Mouse (Mus musculus) C2C12 (cell line): ENCODE results near the gene Acsm1. TPM values are rescaled to one million over a fixed set of nuclear protein-coding genes. Genes with fewer than 3 reads are reported as not detected.
"Not testable (repeated sequence)": the region's sequence is repeated elsewhere in the genome, so short reads cannot be mapped to it uniquely, and the experiment has no call there.

Experiments
- H3K27me3 ChIP-seq: one replicate; pipeline ENCODE4 v1.6.1; 2011; ENCODE audit not compliant: control insufficient read depth, insufficient read depth, insufficient read length
- H3K36me3 ChIP-seq: one replicate; pipeline ENCODE4 v1.6.1; 2011; ENCODE audit not compliant: control insufficient read depth, insufficient read depth
- H3K4me3 ChIP-seq: one replicate; pipeline ENCODE4 v1.5.1; 2011; ENCODE audit warnings: mild to moderate bottlenecking, control low read depth; ENCODE audit not compliant: poor library complexity, insufficient read depth, severe bottlenecking
- H3K79me2 ChIP-seq: one replicate; pipeline ENCODE4 v1.6.1; 2011; ENCODE audit not compliant: control insufficient read depth, insufficient read depth
- H3K79me3 ChIP-seq: one replicate; pipeline ENCODE4 v1.6.1; 2011; ENCODE audit warnings: low read depth, control low read depth
- H3ac ChIP-seq: one replicate; pipeline ENCODE3; 2011; ENCODE audit warnings: low read depth; ENCODE audit not compliant: control insufficient read depth, insufficient read length
- CEBPB ChIP-seq: IDR thresholded peaks from one replicate; pipeline ENCODE4 v1.6.1; 2011; ENCODE audit warnings: low read depth, mild to moderate bottlenecking, control low read depth, moderate library complexity
- CTCF ChIP-seq: IDR thresholded peaks from one replicate; pipeline ENCODE4 v1.5.1; 2011; ENCODE audit not compliant: control insufficient read depth, insufficient read depth, insufficient read length
- FOSL1 ChIP-seq: IDR thresholded peaks from one replicate; pipeline ENCODE4 v1.8.0; 2011; ENCODE audit warnings: mild to moderate bottlenecking, low read length; ENCODE audit not compliant: poor library complexity, insufficient read depth, severe bottlenecking
- MAX ChIP-seq: IDR thresholded peaks from one replicate; pipeline ENCODE4 v1.6.1; 2011; ENCODE audit warnings: mild to moderate bottlenecking, control low read depth
- MYOD1 ChIP-seq: IDR thresholded peaks from one replicate; pipeline ENCODE4 v1.6.1; 2011; ENCODE audit warnings: low read depth; ENCODE audit not compliant: control insufficient read depth, insufficient read length
- MYOG ChIP-seq: IDR thresholded peaks from one replicate; pipeline ENCODE4 v1.6.1; 2011; ENCODE audit not compliant: control insufficient read depth, insufficient read length; ENCODE audit errors: extremely low read depth
- USF1 ChIP-seq: IDR thresholded peaks from one replicate; pipeline ENCODE4 v1.6.1; 2011; ENCODE audit warnings: low read depth, mild to moderate bottlenecking, control low read depth, moderate library complexity
- long read RNA-seq, 2 experiments: library from polyadenylated mRNA; unstranded; transcript quantifications; one replicate each; pipeline ENCODE4 v2.0.0; 2019 to 2020
- polyA plus RNA-seq: library from polyadenylated mRNA; unstranded; fragments of >200 nt; fragmentation: generic; extraction: Trizol; gene quantifications from one replicate; pipeline ENCODE4 v1.2.1, GENCODE M21; 2012; ENCODE audit warnings: missing spikeins

Gene Acsm1
- polyA plus RNA-seq = not detected
- long read RNA-seq, experiment 1 = 0 reads
- long read RNA-seq, experiment 2 = 0 reads

- Histone ChIP-seq H3K79me3 (no peaks in the 10 kb centered on the region), H3ac (no peak within 1 kb of the TSS), H3K36me3 (no peaks in the 10 kb centered on the region), H3K27me3 (no peaks in the 10 kb centered on the region), H3K79me2 (no peaks in the 10 kb centered on the region), H3K4me3 (no peak within 1 kb of the TSS)
- TF ChIP-seq MAX = no peak
- no peak for TF ChIP-seq CTCF
- TF ChIP-seq MYOG = no peak
- TF ChIP-seq MYOD1 = no peak
- TF ChIP-seq FOSL1 = no peak
Observed at GRCm38 (mm10) chr7:119606664-119607076, at the start of gene Acsm1. Gene Acsm1 (plus strand): TSS chr7:119607026.

GRCm38 (mm10) chr7:119559789-119560451 lies 46.9 kb upstream of the Acsm1 start:
- Histone ChIP-seq H3K27me3 (no peaks in the 10 kb centered on the region), H3K4me3 (no peak overlapping the region), H3K79me2 (no peaks in the 10 kb centered on the region), H3K79me3 (no peaks in the 10 kb centered on the region), H3K36me3 (no peaks in the 10 kb centered on the region), H3ac (no peak overlapping the region)
- TF ChIP-seq MYOD1 (no peak), CTCF (no peak), FOSL1 (no peak), USF1 (no peak), MYOG (no peak), CEBPB (no peak), MAX (no peak)

GRCm38 (mm10) chr7:119560452-119560835 lies 46.4 kb upstream of the Acsm1 start:
- no peak overlapping the region for H3ac ChIP-seq
- H3K79me2 ChIP-seq = no peaks in the 10 kb centered on the region
- no peaks in the 10 kb centered on the region for H3K36me3 ChIP-seq
- H3K27me3 ChIP-seq = no peaks in the 10 kb centered on the region
- no peaks in the 10 kb centered on the region for H3K79me3 ChIP-seq
- no peak for TF ChIP-seq MYOG
- no peak for TF ChIP-seq FOSL1
- TF ChIP-seq MYOD1 = no peak
- no peak for TF ChIP-seq CEBPB
- TF ChIP-seq CTCF = no peak
- TF ChIP-seq MAX = no peak
- TF ChIP-seq USF1 = no peak
- H3K4me3 ChIP-seq = no peak overlapping the region

GRCm38 (mm10) chr7:119561441-119561840 lies 45.4 kb upstream of the Acsm1 start:
- no peaks in the 10 kb centered on the region for H3K79me2 ChIP-seq
- H3K36me3 ChIP-seq = no peaks in the 10 kb centered on the region
- H3K4me3 ChIP-seq = no peak overlapping the region
- no peaks in the 10 kb centered on the region for H3K27me3 ChIP-seq
- H3K79me3 ChIP-seq = no peaks in the 10 kb centered on the region
- TF ChIP-seq CTCF (no peak), FOSL1 (no peak), CEBPB (no peak)
- H3ac ChIP-seq = no peak overlapping the region

- not testable (repeated sequence) for H3K36me3 ChIP-seq, H3ac ChIP-seq, H3K27me3 ChIP-seq, H3K79me3 ChIP-seq, H3K79me2 ChIP-seq, H3K4me3 ChIP-seq
Observed at GRCm38 (mm10) chr7:119562476-119562875, 44.4 kb upstream of the Acsm1 start.

GRCm38 (mm10) chr7:119594530-119595107 lies 12.2 kb upstream of the Acsm1 start:
- no peaks in the 10 kb centered on the region for H3K27me3 ChIP-seq
- no peaks in the 10 kb centered on the region for H3K79me2 ChIP-seq
- H3K79me3 ChIP-seq = no peaks in the 10 kb centered on the region
- TF ChIP-seq MYOD1 (no peak), MAX (no peak), FOSL1 (no peak), CEBPB (no peak), USF1 (no peak), CTCF (no peak), MYOG (no peak)
- no peaks in the 10 kb centered on the region for H3K36me3 ChIP-seq
- no peak overlapping the region for H3ac ChIP-seq
- H3K4me3 ChIP-seq = no peak overlapping the region

GRCm38 (mm10) chr7:119595306-119595705 lies 11.5 kb upstream of the Acsm1 start:
- Histone ChIP-seq H3ac (no peak overlapping the region), H3K27me3 (no peaks in the 10 kb centered on the region), H3K79me2 (no peaks in the 10 kb centered on the region), H3K4me3 (no peak overlapping the region), H3K79me3 (no peaks in the 10 kb centered on the region), H3K36me3 (no peaks in the 10 kb centered on the region)
- TF ChIP-seq CEBPB (no peak), USF1 (no peak), MAX (no peak), FOSL1 (no peak), MYOD1 (no peak), CTCF (no peak), MYOG (no peak)
